Mouse (Mus musculus): ENCODE results near the gene Plxnb2. TPM values are rescaled to one million over a fixed set of nuclear protein-coding genes. Genes with fewer than 3 reads are reported as not detected.

Gene Plxnb2
- total RNA-seq, 2 experiments from 2014 or later, result 84.0 to 113 TPM

DNA sequence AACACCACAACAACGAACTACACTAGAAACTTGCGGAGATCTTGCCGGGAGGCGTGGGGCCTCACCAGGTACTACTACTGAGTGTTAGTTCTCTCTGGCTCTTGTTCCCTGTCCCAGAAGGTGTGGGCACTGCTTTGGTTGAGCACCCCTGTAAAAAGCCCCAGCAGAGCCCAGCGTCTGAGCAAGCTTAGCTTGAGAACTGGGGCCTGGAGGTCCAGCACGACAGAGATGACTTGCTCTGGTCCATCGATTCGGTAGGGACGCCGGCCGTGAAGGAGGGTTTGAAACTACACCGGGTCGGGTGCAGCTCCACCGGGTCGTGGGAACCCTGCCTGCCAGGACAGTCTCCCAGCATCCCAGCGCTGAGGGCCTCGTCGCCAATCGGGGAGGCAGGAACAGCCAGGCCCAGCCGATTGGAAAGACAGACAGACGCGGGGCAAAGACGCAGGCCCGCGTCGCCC lies 477 bp downstream of the Plxnb2 start:
- DNase-seq (ENCODE audit: low spot score in 2 of 2), result peak in 1 of 2 experiments; percentile 57

- no peak for DNase-seq (ENCODE audit: low spot score in 2 of 2)
These were observed 991 bp downstream of the Plxnb2 start for GRCm38 (mm10) chr15:89179630-89179964.

GRCm38 (mm10) chr15:89178954-89179629 lies 1.5 kb downstream of the Plxnb2 start:
- DNase-seq (ENCODE audit: low spot score in 2 of 2), result peak; percentile 66

DNA sequence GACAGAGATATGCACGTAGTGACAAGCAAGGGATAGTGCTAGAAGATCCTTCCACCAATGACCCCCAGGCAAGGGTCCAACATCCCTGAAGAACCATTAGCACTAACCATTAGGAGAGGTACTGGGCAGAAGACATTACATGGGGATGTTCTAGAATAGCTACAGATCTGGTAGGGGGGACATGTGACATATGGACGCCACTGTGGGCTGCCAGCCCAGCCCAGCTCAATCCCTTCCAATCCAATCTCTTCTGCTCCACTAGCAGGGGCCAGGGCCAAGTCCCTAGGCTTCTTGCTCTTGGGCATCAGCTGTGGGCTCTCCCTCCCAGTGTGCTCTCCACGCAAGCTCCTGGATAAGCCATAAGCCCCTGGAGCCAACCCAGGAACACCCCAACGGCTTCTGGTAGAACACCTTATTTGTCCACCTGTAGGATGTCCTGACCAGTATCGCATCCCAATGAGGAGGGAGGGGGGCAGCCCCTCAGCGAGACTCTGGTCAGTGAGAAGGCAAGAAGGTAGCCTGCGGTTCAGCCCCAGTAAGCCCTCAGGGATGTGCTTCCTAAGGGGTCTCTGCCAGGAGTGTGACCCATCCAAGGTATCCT lies 2.2 kb downstream of the Plxnb2 start:
- DNase-seq (ENCODE audit: low spot score in 2 of 2), result no peak

DNA sequence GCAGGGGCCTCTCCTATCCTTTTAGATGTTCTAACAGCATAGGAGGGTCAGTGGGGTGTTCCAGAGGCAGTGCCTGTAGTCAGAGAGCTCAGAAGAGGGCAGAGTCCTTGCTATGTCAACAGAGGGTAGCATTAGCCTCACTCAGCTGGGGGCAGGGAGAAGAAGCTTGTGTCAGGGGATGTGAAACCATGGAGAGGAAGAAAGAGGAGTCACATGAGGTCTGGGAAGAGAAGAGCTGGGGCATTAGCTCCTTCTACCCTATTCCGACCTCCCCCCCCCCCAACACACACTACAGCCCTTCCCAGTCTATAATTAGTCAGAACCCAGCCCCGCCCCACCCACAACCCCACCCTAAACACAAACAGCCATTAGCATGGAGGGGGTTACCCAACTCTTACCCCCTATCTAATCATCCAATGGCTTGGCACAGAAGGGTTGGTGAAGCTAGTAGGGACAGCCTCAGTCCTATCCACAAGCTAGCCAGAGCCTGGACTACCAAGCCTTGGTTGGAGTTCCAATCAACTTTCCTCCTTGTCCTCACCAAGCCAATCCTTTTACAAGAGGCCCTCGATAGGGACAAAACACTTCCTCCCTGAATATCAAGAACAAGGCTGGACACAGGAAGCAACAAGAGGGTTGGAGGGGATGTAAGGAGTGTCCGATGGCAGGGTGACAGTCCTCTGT lies 2.9 kb downstream of the Plxnb2 start:
- DNase-seq (ENCODE audit: low spot score in 2 of 2), result no peak

GRCm38 (mm10) chr15:89177121-89177520 lies 3.5 kb downstream of the Plxnb2 start:
- DNase-seq (ENCODE audit: low spot score in 2 of 2), result peak; percentile 87

GRCm38 (mm10) chr15:89175411-89176155 lies 5.0 kb downstream of the Plxnb2 start:
- DNase-seq (ENCODE audit: low spot score in 2 of 2), result no peak

DNA sequence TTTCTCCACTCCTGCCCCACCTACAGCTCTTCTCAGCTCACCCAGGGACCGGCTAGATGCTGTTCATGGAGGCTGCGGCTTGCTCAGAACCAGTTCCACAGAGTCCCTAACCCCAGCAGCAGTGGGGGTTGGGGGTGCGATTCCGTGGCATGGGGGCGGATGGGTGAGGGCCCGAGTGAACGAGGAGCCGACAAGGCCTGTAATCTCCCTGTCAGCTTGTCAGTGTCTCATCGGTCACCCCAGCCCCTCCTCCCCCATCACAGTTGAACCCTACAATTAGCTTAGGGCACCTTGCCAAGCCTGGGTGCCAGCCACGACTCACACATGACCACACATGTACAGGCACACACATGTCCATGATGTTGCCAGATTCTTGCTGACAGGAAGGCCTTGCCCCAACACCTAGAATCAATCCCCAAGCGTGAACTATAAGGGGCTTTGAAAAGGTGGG lies 5.7 kb downstream of the Plxnb2 start:
- DNase-seq (ENCODE audit: low spot score in 2 of 2), result no peak

DNA sequence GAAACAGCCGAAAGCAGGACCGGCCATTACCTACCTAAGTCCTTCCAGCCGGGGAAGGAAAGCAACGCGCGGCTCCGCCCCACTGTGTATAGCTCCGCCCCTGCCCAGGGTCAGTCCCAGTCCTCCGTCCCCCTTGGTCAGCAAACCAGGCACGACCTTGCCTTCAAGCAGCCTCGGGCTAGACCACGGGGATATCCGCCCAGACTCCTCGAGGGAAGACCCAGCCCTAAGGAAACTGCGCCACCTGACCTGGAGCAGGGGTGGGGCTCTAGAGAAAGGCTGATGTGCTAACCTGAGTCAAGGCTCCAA lies 6.7 kb downstream of the Plxnb2 start:
- DNase-seq (ENCODE audit: low spot score in 2 of 2), result peak; percentile 51 to 61

DNA sequence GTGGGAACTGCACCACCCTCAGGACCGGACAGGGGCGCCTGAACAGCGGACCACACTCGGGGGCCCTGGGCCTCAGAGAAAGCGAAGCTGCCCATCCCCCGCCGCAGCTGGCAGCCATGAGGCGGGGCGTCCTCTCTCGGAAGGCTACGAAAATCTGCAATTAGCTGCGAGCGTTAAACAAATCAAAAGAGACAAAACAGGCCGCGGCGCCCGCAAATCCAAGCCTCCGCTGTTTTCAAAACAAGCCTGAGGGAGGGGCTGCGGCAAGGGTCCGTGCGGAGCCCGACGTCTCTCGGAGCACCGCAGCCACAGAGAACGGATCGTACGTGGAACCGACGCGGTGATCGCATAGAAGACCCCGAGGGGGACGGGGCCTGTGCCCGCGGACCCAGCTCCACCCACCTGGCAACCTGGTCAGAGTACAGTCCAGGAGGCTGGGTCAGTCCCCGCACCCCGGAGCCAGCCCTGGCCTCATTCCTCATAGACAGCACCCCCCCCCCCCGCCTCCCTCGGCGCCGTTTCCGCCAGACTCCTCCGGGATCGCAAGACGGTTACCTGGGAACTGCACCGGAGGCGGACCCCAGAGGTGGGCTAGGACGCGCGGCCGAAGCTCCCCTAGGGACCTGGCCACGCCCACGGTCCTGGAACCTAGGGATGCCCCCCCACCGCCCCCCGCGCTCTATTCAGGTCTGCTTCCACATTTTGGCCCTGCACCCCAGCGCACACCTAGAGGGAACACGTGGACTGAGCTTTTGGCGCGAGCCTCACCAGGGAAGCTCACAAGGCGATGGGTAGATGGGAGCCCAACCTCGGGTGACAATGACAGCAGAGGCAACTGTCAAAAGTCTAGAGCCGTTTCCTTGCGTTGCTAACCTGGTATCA lies 7.3 kb downstream of the Plxnb2 start:
- peak in 1 of 2 experiments; percentile 41 for DNase-seq (ENCODE audit: low spot score in 2 of 2)

DNA sequence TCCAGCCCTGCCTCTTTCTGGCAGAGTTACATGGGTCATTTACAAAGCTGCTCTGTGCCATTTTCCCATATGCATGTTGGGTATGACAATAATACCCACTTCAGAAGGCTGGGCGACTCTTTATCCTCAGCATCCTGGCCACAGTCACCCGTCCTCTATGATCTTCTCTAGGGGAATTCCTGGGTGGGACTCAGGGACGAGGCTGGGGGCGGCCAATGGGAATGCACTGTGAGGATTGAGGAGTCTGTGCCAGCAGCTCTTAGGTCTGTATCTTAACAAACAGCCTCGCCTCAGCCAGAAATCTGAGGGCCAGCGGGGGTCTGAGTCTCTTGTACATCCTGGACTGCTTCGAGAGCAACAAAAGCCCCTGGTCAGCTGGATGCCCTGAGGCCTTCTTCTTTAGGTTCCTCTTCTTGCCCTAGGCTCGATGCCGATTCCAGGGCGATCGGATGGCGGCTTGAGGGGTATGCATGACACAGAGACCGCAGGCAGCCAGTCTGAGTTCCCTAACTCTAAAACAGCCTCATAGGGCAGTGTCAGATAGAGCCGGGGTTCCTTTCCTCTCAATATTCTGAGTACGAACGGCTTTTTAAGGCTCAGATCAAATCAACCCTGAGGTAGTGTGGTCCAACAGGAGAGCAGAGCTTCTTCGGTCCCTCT lies 8.2 kb downstream of the Plxnb2 start:
- no peak for DNase-seq (ENCODE audit: low spot score in 2 of 2)

DNA sequence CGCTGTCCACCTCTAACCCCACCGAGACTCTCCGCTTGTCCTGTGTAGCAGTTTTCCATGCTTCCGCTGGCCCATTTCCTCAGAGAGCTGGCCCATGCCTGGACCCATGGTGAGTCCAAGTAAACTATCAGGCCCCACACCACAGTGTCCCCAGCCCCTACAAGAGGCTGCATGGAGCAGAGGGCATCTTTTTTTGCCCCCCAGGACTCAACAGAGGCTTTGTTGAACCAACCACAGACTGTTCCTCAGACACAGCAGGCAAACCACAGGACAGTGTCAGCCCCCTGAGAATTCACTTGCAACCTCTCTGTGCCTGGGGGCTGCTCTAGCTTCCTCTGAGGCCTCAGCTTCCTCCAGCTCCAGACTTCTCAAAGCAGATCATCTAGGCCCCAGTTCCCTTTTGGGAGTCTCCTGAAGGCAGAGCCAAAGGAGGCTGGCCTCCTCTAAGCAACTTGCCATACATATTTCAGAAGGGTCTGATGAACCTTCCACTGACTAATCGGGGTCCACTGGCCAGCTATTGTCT lies 9.0 kb downstream of the Plxnb2 start:
- no peak for DNase-seq (ENCODE audit: low spot score in 2 of 2)

- DNase-seq (ENCODE audit: low spot score in 2 of 2), result peak in 1 of 2 experiments; percentile 35
These were observed 10.5 kb downstream of the Plxnb2 start for GRCm38 (mm10) chr15:89170102-89170501.

GRCm38 (mm10) chr15:89169431-89169830 lies 11.2 kb downstream of the Plxnb2 start:
- DNase-seq (ENCODE audit: low spot score in 2 of 2), result peak; percentile 69 to 71

DNA sequence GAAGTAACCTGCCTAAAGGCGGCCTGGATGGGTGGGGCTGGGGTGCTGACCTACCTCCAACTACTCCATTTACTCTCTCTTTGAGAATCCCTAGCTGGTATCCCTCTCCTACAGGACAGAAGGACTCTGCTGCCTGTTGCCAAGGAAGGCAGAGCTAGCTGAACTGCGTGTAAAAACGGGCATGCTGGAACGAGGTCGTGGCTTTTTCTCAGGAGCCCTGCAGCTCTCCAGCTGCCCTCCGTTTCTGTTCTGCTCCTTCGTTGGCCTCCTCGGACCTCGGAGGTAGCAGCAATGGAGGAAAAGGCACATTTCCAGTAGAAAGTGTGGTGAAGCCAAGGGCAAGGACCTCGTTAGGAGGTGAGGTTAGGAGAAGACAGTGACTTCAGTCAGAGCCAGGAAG lies 11.7 kb downstream of the Plxnb2 start:
- DNase-seq (ENCODE audit: low spot score in 2 of 2), result no peak

DNA sequence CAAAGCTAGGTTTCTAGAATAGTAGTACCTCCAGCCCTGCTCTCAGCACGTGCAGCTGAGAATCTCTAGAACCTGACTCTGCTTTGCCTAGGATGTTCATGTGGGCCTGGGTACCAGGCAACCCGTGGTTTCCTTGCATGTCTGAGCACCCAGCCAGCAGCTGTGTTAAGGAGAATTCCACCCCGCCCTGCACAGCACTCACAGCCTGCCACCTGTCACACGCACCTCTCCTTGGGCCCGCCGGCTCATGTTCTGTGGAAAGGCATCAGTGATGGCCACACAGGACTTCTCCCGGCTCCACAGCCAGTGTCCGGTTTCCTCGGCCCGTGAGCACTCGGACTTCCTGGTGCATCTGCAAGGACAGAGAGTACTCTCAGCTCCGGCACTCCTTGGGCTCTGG lies 15.1 kb downstream of the Plxnb2 start:
- no peak for DNase-seq (ENCODE audit: low spot score in 2 of 2)

- no peak for DNase-seq (ENCODE audit: low spot score in 2 of 2)
These were observed 19.2 kb downstream of the Plxnb2 start for GRCm38 (mm10) chr15:89161397-89161796.

GRCm38 (mm10) chr15:89158516-89158915 lies 22.1 kb downstream of the Plxnb2 start:
- DNase-seq (ENCODE audit: low spot score in 2 of 2), result no peak

DNA sequence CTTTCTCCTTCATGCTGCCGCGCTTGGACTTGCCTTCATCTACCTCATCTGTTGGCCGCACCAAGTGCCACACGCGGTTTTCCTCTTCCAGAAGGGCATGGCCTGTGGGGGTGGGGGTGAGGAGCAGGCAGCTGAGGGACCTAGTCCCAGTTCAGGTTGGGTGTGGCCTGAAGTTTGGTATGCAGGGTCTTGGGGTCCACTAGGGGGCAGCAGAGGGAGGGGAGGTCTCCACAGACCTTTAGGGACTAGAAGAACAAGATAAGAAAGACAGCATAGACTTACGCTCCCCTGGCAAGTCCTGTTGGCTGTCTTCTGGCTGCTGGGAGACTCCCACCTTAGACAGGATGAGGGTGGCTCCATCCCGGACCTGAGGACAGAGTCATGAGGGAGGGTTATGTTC lies 22.6 kb downstream of the Plxnb2 start:
- peak; percentile 58 to 64 for DNase-seq (ENCODE audit: low spot score in 2 of 2)

- no peak for DNase-seq (ENCODE audit: low spot score in 2 of 2)
These were observed 28.3 kb downstream of the Plxnb2 start for GRCm38 (mm10) chr15:89152312-89152711.

All from adrenal gland, adult 18-20 months (tissue).